Mouse (Mus musculus) forebrain, embryonic 13.5 days (tissue): ENCODE measurements around the gene Rcn1. TPM values are rescaled to one million over a fixed set of nuclear protein-coding genes. Genes with fewer than 3 reads are reported as not detected.

Source experiments
- ATAC-seq: fragments of 200-750 bp; cut with Nextera tagmentation; 2 replicates; pipeline ENCODE4 v1.8.0; 2017
- H3K27ac ChIP-seq: fragments of 300-500 bp; sonication (generic); 2 replicates; pipeline ENCODE4 v1.5.1; 2015; ENCODE audit warnings: inconsistent platforms, mild to moderate bottlenecking, moderate library complexity
- H3K27me3 ChIP-seq: fragments of 300-500 bp; sonication (generic); 2 replicates; pipeline ENCODE4 v1.6.1; 2015; ENCODE audit warnings: mild to moderate bottlenecking, inconsistent platforms
- H3K36me3 ChIP-seq: fragments of 300-500 bp; sonication (generic); 2 replicates; pipeline ENCODE4 v1.6.1; 2015; ENCODE audit warnings: mild to moderate bottlenecking, inconsistent platforms; ENCODE audit not compliant: poor library complexity, severe bottlenecking
- H3K4me1 ChIP-seq: fragments of 300-500 bp; sonication (generic); 2 replicates; pipeline ENCODE4 v1.6.1; 2015; ENCODE audit warnings: inconsistent platforms
- H3K4me2 ChIP-seq: fragments of 300-500 bp; sonication (generic); 2 replicates; pipeline ENCODE4 v1.6.1; 2015; ENCODE audit warnings: inconsistent platforms, mild to moderate bottlenecking, moderate library complexity
- H3K4me3 ChIP-seq: fragments of 300-500 bp; sonication (generic); 2 replicates; pipeline ENCODE4 v1.5.1; 2015; ENCODE audit warnings: mild to moderate bottlenecking, inconsistent platforms
- H3K9ac ChIP-seq: fragments of 300-500 bp; sonication (generic); 2 replicates; pipeline ENCODE4 v1.6.1; 2015; ENCODE audit warnings: mild to moderate bottlenecking, inconsistent platforms
- H3K9me3 ChIP-seq: fragments of 300-500 bp; sonication (generic); replicated peaks from 2 replicates; pipeline ENCODE4 v1.6.1; 2016; ENCODE audit warnings: inconsistent platforms
- WGBS: fragments of 180-500 bp; shearing (Covaris S2); methylation state at CpG from one replicate; pipeline ENCODE4 v1.1.7; 2015; 5-methylcytosine and 5-hydroxymethylcytosine counted together
- polyA plus RNA-seq: library from polyadenylated mRNA; unstranded; fragments of >200 nt; fragmentation: Nextera tagmentation; extraction: Ambion mirVana; gene quantifications from 2 replicates; pipeline ENCODE4 v1.2.1, GENCODE M21; 2015

Gene Rcn1
- polyA plus RNA-seq, 1 experiment from 2014 or later = 68.1 TPM

- peak; percentile 52 for ATAC-seq
- Histone ChIP-seq H3K27ac (peak overlapping the region; percentile 44), H3K27me3 (no peaks in the 10 kb centered on the region), H3K4me3 (no peak overlapping the region), H3K9ac (no peak overlapping the region), H3K36me3 (no peaks in the 10 kb centered on the region), H3K4me2 (no peak overlapping the region), H3K9me3 (no peaks in the 10 kb centered on the region), H3K4me1 (peaks cover 20% of the 10 kb centered on the region)
- 39% methylated on average over 8 of the region's 8 CpGs for WGBS
These were observed 17.7 kb upstream of the Rcn1 start for GRCm38 (mm10) chr2:105416660-105417348.

GRCm38 (mm10) chr2:105416046-105416659 lies 17.0 kb upstream of the Rcn1 start:
- peak; percentile 80 for ATAC-seq
- peak overlapping the region; percentile 44; the same call in 1 of the 2 replicates for H3K27ac ChIP-seq
- no peaks in the 10 kb centered on the region for H3K27me3 ChIP-seq
- 55% methylated on average over 7 of the region's 7 CpGs for WGBS
- peaks cover 20% of the 10 kb centered on the region for H3K4me1 ChIP-seq
- no peak overlapping the region for H3K9ac ChIP-seq
- H3K9me3 ChIP-seq = no peaks in the 10 kb centered on the region
- no peak overlapping the region for H3K4me2 ChIP-seq
- H3K36me3 ChIP-seq = no peaks in the 10 kb centered on the region
- no peak overlapping the region for H3K4me3 ChIP-seq

DNA sequence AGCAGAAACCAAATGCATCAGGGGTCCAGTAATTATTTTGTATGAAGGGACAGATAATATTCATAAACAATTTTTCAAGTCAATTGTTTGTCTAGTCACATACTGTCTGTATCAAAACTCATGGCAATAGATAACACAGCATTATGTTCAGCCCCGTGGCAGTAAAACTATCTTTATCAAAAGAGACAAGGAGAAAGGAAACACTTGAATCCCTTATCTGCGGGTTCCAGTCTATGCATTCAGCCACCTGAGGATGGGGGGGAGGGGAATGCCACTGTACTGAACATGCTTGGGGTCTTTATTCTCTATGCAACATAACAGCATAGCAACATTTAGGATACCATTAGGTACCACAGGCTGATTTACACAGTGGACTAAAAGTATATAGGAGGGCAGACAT lies 15.2 kb upstream of the Rcn1 start:
- H3K27me3 ChIP-seq = no peaks in the 10 kb centered on the region
- no peak overlapping the region for H3K4me2 ChIP-seq
- H3K4me3 ChIP-seq = no peak overlapping the region
- no peak for ATAC-seq
- peaks cover 20% of the 10 kb centered on the region for H3K4me1 ChIP-seq
- H3K9ac ChIP-seq = no peak overlapping the region
- 94% methylated on average over 2 of the region's 2 CpGs for WGBS
- no peaks in the 10 kb centered on the region for H3K36me3 ChIP-seq
- H3K9me3 ChIP-seq = no peaks in the 10 kb centered on the region
- no peak overlapping the region for H3K27ac ChIP-seq

DNA sequence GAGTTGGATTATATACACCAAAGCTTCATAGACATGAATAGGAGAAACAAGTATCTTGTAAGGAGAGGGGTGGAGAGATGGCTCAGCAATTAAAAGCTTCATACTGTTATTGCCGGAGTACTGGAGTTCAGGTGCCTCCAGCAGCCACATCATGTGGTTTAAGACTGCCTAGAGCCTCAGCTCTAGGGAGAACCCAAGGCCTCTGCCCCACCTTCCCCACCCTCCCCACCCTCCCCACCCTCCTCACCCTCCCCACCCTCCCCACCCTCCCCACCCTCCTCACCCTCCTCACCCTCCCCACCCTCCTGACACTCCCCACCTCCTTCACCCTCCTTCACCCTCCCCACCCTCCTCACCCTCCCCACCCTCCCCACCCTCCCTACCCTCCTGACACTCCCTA lies 10.1 kb upstream of the Rcn1 start:
- no peak overlapping the region for H3K9ac ChIP-seq
- ATAC-seq = no peak
- H3K36me3 ChIP-seq = no peaks in the 10 kb centered on the region
- no peaks in the 10 kb centered on the region for H3K9me3 ChIP-seq
- H3K4me1 ChIP-seq = no peaks in the 10 kb centered on the region
- WGBS = 85% methylated on average over 1 of the region's 1 CpGs
- H3K4me2 ChIP-seq = no peak overlapping the region
- no peak overlapping the region for H3K4me3 ChIP-seq
- H3K27ac ChIP-seq = no peak overlapping the region
- no peaks in the 10 kb centered on the region for H3K27me3 ChIP-seq

DNA sequence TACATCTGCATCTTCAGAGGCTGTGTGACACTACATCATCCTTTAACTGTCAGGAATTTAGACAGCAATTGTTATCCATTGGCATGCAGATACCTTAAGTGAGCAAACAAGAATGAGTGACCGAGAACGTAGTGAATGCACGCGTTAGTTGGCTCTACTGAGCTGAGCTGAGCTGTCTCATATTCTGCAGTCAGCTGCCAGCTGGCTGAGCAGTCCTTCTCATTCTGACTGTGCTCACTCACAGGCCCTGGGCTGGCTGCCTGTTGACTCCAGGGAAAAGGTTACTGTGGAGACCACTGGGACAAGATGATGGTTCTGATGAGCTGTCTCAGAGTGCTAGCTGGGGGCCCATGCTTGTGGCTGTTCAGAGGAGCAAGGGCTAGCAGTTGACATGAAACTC lies 9.4 kb upstream of the Rcn1 start:
- Histone ChIP-seq H3K4me2 (no peak overlapping the region), H3K27me3 (no peaks in the 10 kb centered on the region), H3K9ac (no peak overlapping the region), H3K4me1 (no peaks in the 10 kb centered on the region), H3K9me3 (no peaks in the 10 kb centered on the region), H3K36me3 (no peaks in the 10 kb centered on the region), H3K27ac (no peak overlapping the region), H3K4me3 (no peak overlapping the region)
- WGBS = 59% methylated on average over 4 of the region's 4 CpGs
- ATAC-seq = no peak

DNA sequence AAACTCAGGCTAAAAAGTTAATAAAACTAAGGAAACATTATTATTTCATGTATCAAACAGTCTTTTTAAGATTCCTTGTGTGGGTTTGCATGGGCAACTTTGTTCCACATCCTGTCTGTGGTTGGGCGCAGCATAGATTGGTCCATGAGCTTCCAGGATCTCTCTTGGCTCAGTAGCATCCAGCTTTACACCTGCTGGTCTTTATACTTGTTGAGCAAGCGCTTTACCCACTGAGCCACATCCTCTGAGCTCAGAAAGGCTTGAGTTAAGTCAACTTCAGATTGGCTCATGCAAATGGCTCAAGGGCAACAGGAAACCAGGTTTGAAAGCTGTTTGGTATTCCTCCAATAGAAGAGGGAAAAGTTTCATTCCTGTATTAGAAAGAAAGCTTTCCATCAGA lies 3.1 kb upstream of the Rcn1 start:
- no peak overlapping the region for H3K4me3 ChIP-seq
- H3K36me3 ChIP-seq = no peaks in the 10 kb centered on the region
- peaks cover 22% of the 10 kb centered on the region for H3K4me1 ChIP-seq
- ATAC-seq = no peak
- no peak overlapping the region for H3K4me2 ChIP-seq
- no peak overlapping the region for H3K9ac ChIP-seq
- H3K9me3 ChIP-seq = no peaks in the 10 kb centered on the region
- 92% methylated on average over 2 of the region's 2 CpGs for WGBS
- no peak overlapping the region for H3K27ac ChIP-seq
- H3K27me3 ChIP-seq = peaks cover 10% of the 10 kb centered on the region

DNA sequence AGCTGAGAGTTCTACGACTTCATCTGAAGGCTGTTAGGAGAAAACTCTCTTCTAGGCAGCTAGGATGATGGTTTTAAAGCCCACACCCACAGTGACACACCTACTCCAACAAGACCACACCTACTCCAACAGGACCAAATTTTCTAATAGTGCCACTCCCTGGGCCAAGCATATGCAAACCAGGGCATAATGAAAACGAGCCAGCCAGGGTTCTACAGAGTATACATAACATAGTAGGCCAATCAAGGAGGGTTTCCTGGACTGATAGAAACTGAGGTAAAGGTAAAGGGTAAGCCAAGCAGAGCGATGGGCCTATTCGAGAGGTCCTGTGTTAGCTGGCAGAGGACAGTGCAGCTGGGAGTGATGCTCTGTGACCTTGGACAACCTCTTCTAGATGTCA lies 1.4 kb upstream of the Rcn1 start:
- 0 out of 2 replicates have a peak, but pooled peaks cover 5% of the 10 kb centered on the region for H3K36me3 ChIP-seq
- peaks cover 26% of the 10 kb centered on the region for H3K4me1 ChIP-seq
- H3K27me3 ChIP-seq = peaks cover 10% of the 10 kb centered on the region
- H3K4me2 ChIP-seq = no peak overlapping the region
- H3K4me3 ChIP-seq = no peak overlapping the region
- no peak overlapping the region for H3K9ac ChIP-seq
- ATAC-seq = no peak
- WGBS = 89% methylated on average over 4 of the region's 4 CpGs
- no peaks in the 10 kb centered on the region for H3K9me3 ChIP-seq
- H3K27ac ChIP-seq = no peak overlapping the region

- peak overlapping the region; percentile 81 for H3K4me2 ChIP-seq
- peak; percentile 68 for ATAC-seq
- peak overlapping the region; percentile 79 for H3K9ac ChIP-seq
- H3K4me1 ChIP-seq = peaks cover 26% of the 10 kb centered on the region
- peaks cover 14% of the 10 kb centered on the region for H3K36me3 ChIP-seq
- H3K27me3 ChIP-seq = peaks cover 10% of the 10 kb centered on the region
- under 1% methylated on average over 31 of the region's 31 CpGs for WGBS
- peak overlapping the region; percentile 80 for H3K27ac ChIP-seq
- H3K9me3 ChIP-seq = no peaks in the 10 kb centered on the region
- H3K4me3 ChIP-seq = peak overlapping the region; percentile 61
These were observed 459 bp downstream of the Rcn1 start for GRCm38 (mm10) chr2:105398636-105399084.

- WGBS = 11% methylated on average over 5 of the region's 5 CpGs
- Histone ChIP-seq H3K9ac (peak overlapping the region; percentile 79), H3K27ac (no peak overlapping the region)
These were observed 1.5 kb downstream of the Rcn1 start for GRCm38 (mm10) chr2:105397446-105398211.

GRCm38 (mm10) chr2:105396066-105396465 lies 3.1 kb downstream of the Rcn1 start:
- peaks cover 4% of the 10 kb centered on the region; the same call in 1 of the 2 replicates for H3K27me3 ChIP-seq
- H3K4me3 ChIP-seq = no peak overlapping the region
- WGBS = 96% methylated on average over 9 of the region's 9 CpGs
- H3K9me3 ChIP-seq = no peaks in the 10 kb centered on the region
- H3K36me3 ChIP-seq = peaks cover 31% of the 10 kb centered on the region
- peaks cover 31% of the 10 kb centered on the region for H3K4me1 ChIP-seq
- ATAC-seq = no peak
- no peak overlapping the region for H3K9ac ChIP-seq
- no peak overlapping the region for H3K4me2 ChIP-seq
- H3K27ac ChIP-seq = no peak overlapping the region

More at GRCm38 (mm10) chr2:105397446-105398211, 1.5 kb downstream of the Rcn1 start:
- H3K36me3 ChIP-seq = peaks cover 19% of the 10 kb centered on the region
- peaks cover 26% of the 10 kb centered on the region for H3K4me1 ChIP-seq
- no peak for ATAC-seq
- peaks cover 10% of the 10 kb centered on the region for H3K27me3 ChIP-seq
- no peaks in the 10 kb centered on the region for H3K9me3 ChIP-seq
- peak overlapping the region; percentile 81 for H3K4me2 ChIP-seq
- H3K4me3 ChIP-seq = peak overlapping the region; percentile 61

DNA sequence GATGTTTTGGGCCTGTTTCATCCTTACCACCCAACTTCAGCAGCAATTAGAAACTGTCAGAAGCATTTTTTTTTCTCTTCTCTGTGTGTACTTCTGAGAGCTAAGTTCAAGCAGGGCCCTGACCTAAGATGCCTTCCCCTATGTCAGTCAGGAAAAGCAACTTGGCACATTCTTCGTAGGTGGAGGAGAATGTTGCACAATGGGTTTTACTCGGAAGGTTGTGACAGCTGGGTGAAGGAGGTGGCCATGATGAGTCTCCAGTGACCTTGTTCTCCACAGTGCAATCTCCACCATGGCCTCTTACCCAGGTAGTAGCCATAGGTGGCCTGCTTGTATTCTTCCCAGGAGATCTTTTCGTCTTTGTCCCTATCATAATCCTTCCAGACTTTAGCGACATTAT lies 4.7 kb downstream of the Rcn1 start:
- no peak overlapping the region for H3K27ac ChIP-seq
- no peak overlapping the region for H3K9ac ChIP-seq
- H3K27me3 ChIP-seq = no peaks in the 10 kb centered on the region
- no peak for ATAC-seq
- H3K36me3 ChIP-seq = peaks cover 39% of the 10 kb centered on the region
- no peak overlapping the region for H3K4me2 ChIP-seq
- peaks cover 25% of the 10 kb centered on the region for H3K4me1 ChIP-seq
- 89% methylated on average over 4 of the region's 4 CpGs for WGBS
- H3K9me3 ChIP-seq = no peaks in the 10 kb centered on the region
- no peak overlapping the region for H3K4me3 ChIP-seq

DNA sequence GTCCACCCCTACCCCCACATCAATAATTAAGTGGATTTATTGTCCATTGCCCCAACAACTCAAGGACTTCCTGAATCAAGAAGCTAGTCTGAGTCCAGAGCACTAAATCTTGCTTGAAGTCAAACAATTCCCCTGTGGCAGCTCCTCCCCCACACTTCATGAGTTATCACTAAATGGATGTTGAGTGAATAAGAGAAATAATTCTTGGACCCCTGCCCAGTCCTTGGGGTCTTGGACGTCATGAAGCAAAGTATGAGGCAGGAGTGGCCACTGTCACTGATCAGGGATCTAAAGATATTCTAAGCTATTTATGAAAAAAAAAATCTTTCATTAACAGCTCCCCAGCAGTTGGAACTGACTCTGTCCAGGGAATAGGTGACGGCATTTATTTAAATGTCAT lies 6.6 kb downstream of the Rcn1 start:
- WGBS = 77% methylated on average over 2 of the region's 2 CpGs
- peaks cover 12% of the 10 kb centered on the region for H3K4me1 ChIP-seq
- no peaks in the 10 kb centered on the region for H3K27me3 ChIP-seq
- ATAC-seq = no peak
- no peak overlapping the region for H3K27ac ChIP-seq
- no peaks in the 10 kb centered on the region for H3K9me3 ChIP-seq
- H3K9ac ChIP-seq = no peak overlapping the region
- no peak overlapping the region for H3K4me3 ChIP-seq
- H3K36me3 ChIP-seq = peaks cover 54% of the 10 kb centered on the region
- H3K4me2 ChIP-seq = no peak overlapping the region
